Mouse (Mus musculus): ENCODE measurements around the gene Ckap5. TPM values are rescaled to one million over a fixed set of nuclear protein-coding genes. Genes with fewer than 3 reads are reported as not detected.

Ckap5 gene
- polyA plus RNA-seq, 2 experiments = 20.6 to 35.9 TPM

DNA sequence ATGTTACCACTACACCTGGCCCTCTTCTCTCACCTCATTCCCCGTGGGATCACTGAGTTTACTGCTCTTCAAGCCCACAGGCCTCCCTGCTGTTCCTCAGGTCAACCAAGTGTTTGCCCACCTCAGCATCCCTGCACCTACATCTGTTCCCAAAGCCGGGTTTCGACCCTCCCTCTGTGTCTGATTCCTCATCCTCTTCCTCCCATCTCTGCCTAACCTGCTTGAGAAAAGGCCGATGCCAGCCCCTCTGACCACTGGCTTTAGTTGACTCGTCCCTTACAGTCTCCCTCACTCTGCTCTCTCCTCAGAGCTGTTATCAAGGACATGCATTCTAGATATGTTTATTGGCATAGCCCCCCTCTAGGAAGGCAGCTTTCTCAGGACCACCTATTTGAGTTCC is 100.9 kb downstream of the Ckap5 start:
- Histone ChIP-seq H3K4me1 (replicated peaks; ENCODE audit: control insufficient read depth in 2 of 2, insufficient read depth in 2 of 2, low read length in 1 of 2) (no peaks in the 10 kb centered on the region), H3K36me3 (replicated peaks; ENCODE audit: control insufficient read depth, insufficient read depth, low read depth) (no peaks in the 10 kb centered on the region; the same call in 1 of the 2 replicates), H3K27me3 (ENCODE audit: control insufficient read depth, insufficient read depth, low read length) (no peaks in the 10 kb centered on the region), H3K9ac (replicated peaks) (no peak overlapping the region), H3K9me3 (ENCODE audit: control insufficient read depth, low read length) (no peaks in the 10 kb centered on the region), H3K27ac (no peak overlapping the region), H3K4me2 (ENCODE audit: low read depth) (no peak overlapping the region), H3K4me3 (ENCODE audit: insufficient read depth in 1 of 2, low read depth in 2 of 2, low read length in 2 of 2) (no peak overlapping the region)
- 62% methylated on average over 5 of the region's 5 CpGs for WGBS (ENCODE audit: insufficient replicate concordance)
- no peak for ATAC-seq (ENCODE audit: insufficient read depth)
- DNase-seq (ENCODE audit: low read depth in 3 of 3, low spot score in 3 of 3) = no peak
- TF ChIP-seq EP300 (IDR thresholded peaks at IDR 0.05; ENCODE audit: low read depth) (no peak), CTCF (IDR thresholded peaks at IDR 0.05; ENCODE audit: low read depth) (no peak)

DNA sequence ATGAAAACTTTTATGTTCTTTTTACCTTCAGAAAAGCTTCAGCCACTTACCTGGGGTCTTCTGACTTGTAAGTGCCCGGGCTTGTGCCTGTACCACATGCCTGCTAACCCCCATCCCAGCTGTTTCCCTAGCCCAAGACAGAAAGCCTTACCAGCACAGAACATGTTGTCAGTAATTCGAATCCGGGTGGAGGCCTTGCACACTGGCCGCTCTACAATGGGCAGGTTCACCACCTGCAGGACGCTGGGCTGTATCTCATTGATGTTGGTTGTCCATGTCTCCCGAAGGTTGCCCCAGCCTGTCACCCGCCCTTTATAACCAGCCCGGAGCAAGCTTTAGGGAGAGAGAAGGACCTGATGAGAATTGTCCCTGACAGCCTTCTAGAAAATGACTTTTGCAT is 101.6 kb downstream of the Ckap5 start:
- H3K9ac ChIP-seq (replicated peaks) = no peak overlapping the region
- no peak overlapping the region for H3K4me2 ChIP-seq (ENCODE audit: low read depth)
- H3K4me1 ChIP-seq (replicated peaks; ENCODE audit: control insufficient read depth in 2 of 2, insufficient read depth in 2 of 2, low read length in 1 of 2) = no peaks in the 10 kb centered on the region
- no peaks in the 10 kb centered on the region; the same call in 1 of the 2 replicates for H3K36me3 ChIP-seq (replicated peaks; ENCODE audit: control insufficient read depth, insufficient read depth, low read depth)
- no peak overlapping the region for H3K4me3 ChIP-seq (ENCODE audit: insufficient read depth in 1 of 2, low read depth in 2 of 2, low read length in 2 of 2)
- TF ChIP-seq EP300 (IDR thresholded peaks at IDR 0.05; ENCODE audit: low read depth) = no peak
- no peak for TF ChIP-seq CTCF (IDR thresholded peaks at IDR 0.05; ENCODE audit: low read depth)
- DNase-seq (ENCODE audit: low read depth in 3 of 3, low spot score in 3 of 3) (no peak), ATAC-seq (ENCODE audit: insufficient read depth) (no peak)
- no peak overlapping the region for H3K27ac ChIP-seq
- H3K9me3 ChIP-seq (ENCODE audit: control insufficient read depth, low read length) = no peaks in the 10 kb centered on the region
- no peaks in the 10 kb centered on the region for H3K27me3 ChIP-seq (ENCODE audit: control insufficient read depth, insufficient read depth, low read length)
- WGBS (ENCODE audit: insufficient replicate concordance) = 82% methylated on average over 8 of the region's 8 CpGs

DNA sequence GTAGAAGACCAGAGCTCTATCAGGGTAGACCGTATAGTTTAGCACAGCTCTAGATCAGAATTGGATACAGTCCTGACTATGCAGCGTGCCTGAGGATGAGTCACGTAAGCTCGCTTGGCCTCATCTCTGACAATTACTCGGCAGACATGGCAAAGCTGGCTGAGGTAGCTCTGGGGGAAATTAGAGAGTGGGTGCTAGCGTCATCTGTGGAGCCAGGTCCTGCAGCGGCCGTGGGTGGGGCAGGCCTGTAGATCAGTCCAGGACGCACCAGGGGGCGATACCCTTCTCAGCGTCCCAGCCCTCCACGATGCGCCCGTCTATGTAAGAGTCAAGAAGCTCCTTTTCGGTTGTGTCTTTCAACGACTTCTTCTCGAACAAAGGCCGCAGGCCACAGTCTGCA is 103.1 kb downstream of the Ckap5 start:
- no peak overlapping the region for H3K4me2 ChIP-seq (ENCODE audit: low read depth)

DNA sequence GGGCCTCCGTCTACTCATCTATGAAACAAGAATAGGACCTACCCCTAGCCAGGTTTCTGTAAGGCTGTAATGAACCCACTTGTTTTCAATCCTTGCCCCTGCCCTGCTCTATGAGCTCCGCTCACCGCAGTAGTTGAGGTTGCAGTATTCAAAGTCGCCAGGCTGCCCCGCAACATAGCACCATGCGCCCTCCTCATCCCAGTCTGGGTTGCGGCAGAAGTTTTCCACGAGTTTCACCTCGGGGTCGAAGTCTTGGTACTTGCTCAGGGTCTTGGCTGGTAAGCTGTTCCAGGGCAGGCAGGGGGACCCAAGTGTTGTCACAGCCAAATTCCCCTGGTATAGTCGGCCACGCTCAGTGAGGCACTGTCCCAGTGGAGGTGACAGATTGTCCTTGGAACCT is 103.8 kb downstream of the Ckap5 start:
- Histone ChIP-seq H3K9ac (replicated peaks) (no peak overlapping the region), H3K4me3 (ENCODE audit: insufficient read depth in 1 of 2, low read depth in 2 of 2, low read length in 2 of 2) (no peak overlapping the region), H3K4me2 (ENCODE audit: low read depth) (no peak overlapping the region), H3K27me3 (ENCODE audit: control insufficient read depth, insufficient read depth, low read length) (no peaks in the 10 kb centered on the region), H3K27ac (no peak overlapping the region), H3K4me1 (replicated peaks; ENCODE audit: control insufficient read depth in 2 of 2, insufficient read depth in 2 of 2, low read length in 1 of 2) (peaks cover 3 to 10% of the 10 kb centered on the region in 2 experiments), H3K36me3 (replicated peaks; ENCODE audit: control insufficient read depth, insufficient read depth, low read depth) (no peaks in the 10 kb centered on the region; the same call in 1 of the 2 replicates), H3K9me3 (ENCODE audit: control insufficient read depth, low read length) (no peaks in the 10 kb centered on the region)
- DNase-seq (ENCODE audit: low read depth in 3 of 3, low spot score in 3 of 3) (no peak), ATAC-seq (ENCODE audit: insufficient read depth) (no peak)
- no peak for TF ChIP-seq CTCF (IDR thresholded peaks at IDR 0.05; ENCODE audit: low read depth)
- WGBS (ENCODE audit: insufficient replicate concordance) = 79% methylated on average over 12 of the region's 12 CpGs

More for the DNA sequence above, 103.1 kb downstream of the Ckap5 start:
- TF ChIP-seq CTCF (IDR thresholded peaks at IDR 0.05; ENCODE audit: low read depth) = peak; percentile 33; the same call in 1 of the 2 replicates
- no peak for TF ChIP-seq EP300 (IDR thresholded peaks at IDR 0.05; ENCODE audit: low read depth)
- Histone ChIP-seq H3K27ac (no peak overlapping the region), H3K4me1 (replicated peaks; ENCODE audit: control insufficient read depth in 2 of 2, insufficient read depth in 2 of 2, low read length in 1 of 2) (peaks cover 0 to 4% of the 10 kb centered on the region in 2 experiments; a peak in 3 of 4 replicates), H3K36me3 (replicated peaks; ENCODE audit: control insufficient read depth, insufficient read depth, low read depth) (no peaks in the 10 kb centered on the region; the same call in 1 of the 2 replicates), H3K9ac (replicated peaks) (no peak overlapping the region), H3K27me3 (ENCODE audit: control insufficient read depth, insufficient read depth, low read length) (no peaks in the 10 kb centered on the region), H3K9me3 (ENCODE audit: control insufficient read depth, low read length) (no peaks in the 10 kb centered on the region), H3K4me3 (ENCODE audit: insufficient read depth in 1 of 2, low read depth in 2 of 2, low read length in 2 of 2) (no peak overlapping the region)
- whole genome bisulfite sequencing (ENCODE audit: insufficient replicate concordance) = 76% methylated on average over 18 of the region's 18 CpGs
- ATAC-seq (ENCODE audit: insufficient read depth) = no peak
- no peak for DNase-seq (ENCODE audit: low read depth in 3 of 3, low spot score in 3 of 3)

DNA sequence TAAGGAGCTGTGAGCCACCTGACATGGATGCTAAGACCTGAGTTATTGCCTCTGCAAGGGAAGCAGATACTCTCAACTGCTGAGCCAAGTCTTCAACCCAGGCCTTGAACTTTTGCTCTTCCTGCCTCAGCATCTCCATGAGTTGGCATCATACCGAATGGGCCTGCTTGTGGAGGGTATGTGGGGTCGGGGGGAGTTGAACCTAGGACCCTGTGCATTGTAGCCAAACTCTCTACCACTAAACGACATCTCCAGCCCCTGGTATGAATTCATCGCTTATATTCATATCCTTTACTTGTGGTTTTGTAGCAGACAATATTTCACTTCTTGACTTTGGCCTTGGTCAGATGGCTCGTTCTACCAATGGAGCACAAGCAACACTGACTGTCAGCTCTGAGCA is 105.3 kb downstream of the Ckap5 start:
- H3K4me1 ChIP-seq (replicated peaks; ENCODE audit: control insufficient read depth in 2 of 2, insufficient read depth in 2 of 2, low read length in 1 of 2) = peaks cover 3 to 18% of the 10 kb centered on the region in 2 experiments
- DNase-seq (ENCODE audit: low read depth in 3 of 3, low spot score in 3 of 3) (no peak), ATAC-seq (ENCODE audit: insufficient read depth) (no peak)
- no peak for TF ChIP-seq CTCF (IDR thresholded peaks at IDR 0.05; ENCODE audit: low read depth)
- TF ChIP-seq EP300 (IDR thresholded peaks at IDR 0.05; ENCODE audit: low read depth) = no peak
- H3K36me3 ChIP-seq (replicated peaks; ENCODE audit: control insufficient read depth, insufficient read depth, low read depth) = no peaks in the 10 kb centered on the region; the same call in 1 of the 2 replicates
- H3K27ac ChIP-seq = no peak overlapping the region
- H3K9ac ChIP-seq (replicated peaks) = no peak overlapping the region
- WGBS (ENCODE audit: insufficient replicate concordance) = 59% methylated on average over 5 of the region's 5 CpGs
- H3K9me3 ChIP-seq (ENCODE audit: control insufficient read depth, low read length) = no peaks in the 10 kb centered on the region
- H3K27me3 ChIP-seq (ENCODE audit: control insufficient read depth, insufficient read depth, low read length) = no peaks in the 10 kb centered on the region
- H3K4me2 ChIP-seq (ENCODE audit: low read depth) = no peak overlapping the region
- no peak overlapping the region for H3K4me3 ChIP-seq (ENCODE audit: insufficient read depth in 1 of 2, low read depth in 2 of 2, low read length in 2 of 2)

All from liver, embryonic 14.5 days (tissue).